Comparison of ENCODE assay signal across 8 mouse cellular contexts in the genomic region with DNA sequence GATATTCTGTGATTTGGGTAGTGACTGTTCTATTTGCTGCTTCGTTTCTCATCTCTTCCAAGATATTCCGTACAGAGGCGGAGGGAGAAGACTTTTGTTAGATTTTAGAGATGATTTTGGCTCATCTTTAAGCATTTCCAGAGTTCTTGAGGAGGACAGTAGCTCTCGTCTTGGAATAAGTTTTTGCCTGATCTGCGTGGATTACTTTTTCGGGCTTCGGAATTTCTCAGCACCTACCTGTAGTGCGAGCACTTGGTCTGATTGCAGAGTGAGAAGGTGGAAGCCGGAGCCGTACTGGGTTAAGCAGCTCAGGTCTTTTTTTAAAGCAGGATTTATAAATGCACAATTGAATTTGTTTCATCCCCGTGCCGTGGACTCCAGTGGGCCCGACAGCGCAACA. TPM values are rescaled to one million over a fixed set of nuclear protein-coding genes. Genes with fewer than 3 reads are reported as not detected.
DNase-seq lines count a peak whose midpoint lies in the region; ATAC-seq and TF ChIP-seq lines count a peak whose summit lies in the region.

No protein-coding gene starts in this region.

- ATAC-seq in embryonic facial prominence, embryonic 13.5 days (ENCODE audit: insufficient number of reproducible peaks, insufficient read depth, low FRiP score, low TSS enrichment, low read depth): no peak; the same call in 1 of the 2 replicates
- peak; percentile 36; the same call in 1 of the 2 replicates for ATAC-seq in intestine, embryonic 15.5 days
- no peak for ATAC-seq in neural tube, embryonic 12.5 days (ENCODE audit: low FRiP score, low read depth)

- H3K4me3 ChIP-seq in lung, adult 2 months (replicated peaks; ENCODE audit: extremely low read depth, low read depth, low read length): peak overlapping the region; percentile 64
- H3K4me3 ChIP-seq in embryonic facial prominence, embryonic 13.5 days: peak overlapping the region; percentile 46
- H3K4me3 ChIP-seq in intestine, embryonic 15.5 days (replicated peaks): peak overlapping the region; percentile 45
- H3K4me3 ChIP-seq in neural tube, embryonic 12.5 days: 0 out of 2 replicates have a peak overlapping the region, but pooled peaks have one; percentile 1

- TF ChIP-seq CTCF in lung, adult 2 months (IDR thresholded peaks at IDR 0.05; ENCODE audit: insufficient read depth, low read length): no peak

- WGBS in lung, adult 2 months: 16% methylated on average over 14 of the region's 14 CpGs
- 7% methylated on average over 14 of the region's 14 CpGs for WGBS in embryonic facial prominence, embryonic 13.5 days
- WGBS in intestine, embryonic 15.5 days: 9% methylated on average over 14 of the region's 14 CpGs
- WGBS in neural tube, embryonic 12.5 days: 13% methylated on average over 14 of the region's 14 CpGs

- DNase-seq in lung, adult 2 months: no peak
- no peak for DNase-seq in lung, postnatal 4 days
- DNase-seq in cerebellum, postnatal 10 days: no peak
- no peak for DNase-seq in thymus, postnatal 25 days
- no peak for DNase-seq in cerebellum, adult 11-12 months

- no peaks in the 10 kb centered on the region for H3K9me3 ChIP-seq in embryonic facial prominence, embryonic 13.5 days
- H3K9me3 ChIP-seq in intestine, embryonic 15.5 days: no peaks in the 10 kb centered on the region
- no peaks in the 10 kb centered on the region for H3K9me3 ChIP-seq in neural tube, embryonic 12.5 days

- peaks cover 10% of the 10 kb centered on the region for H3K27me3 ChIP-seq in embryonic facial prominence, embryonic 13.5 days
- no peaks in the 10 kb centered on the region for H3K27me3 ChIP-seq in intestine, embryonic 15.5 days (replicated peaks)
- peaks cover 17% of the 10 kb centered on the region; the same call in 1 of the 2 replicates for H3K27me3 ChIP-seq in neural tube, embryonic 12.5 days (replicated peaks)

- TF ChIP-seq POLR2A in lung, adult 2 months (IDR thresholded peaks at IDR 0.05; ENCODE audit: borderline replicate concordance, extremely low read depth, low read depth, low read length): no peak

- H3K9ac ChIP-seq in embryonic facial prominence, embryonic 13.5 days: peak overlapping the region; percentile 67
- peak overlapping the region; percentile 50 for H3K9ac ChIP-seq in intestine, embryonic 15.5 days
- no peak overlapping the region for H3K9ac ChIP-seq in neural tube, embryonic 12.5 days

- peak overlapping the region; percentile 28; the same call in 1 of the 2 replicates for H3K27ac ChIP-seq in embryonic facial prominence, embryonic 13.5 days
- peak overlapping the region; percentile 74 for H3K27ac ChIP-seq in intestine, embryonic 15.5 days
- no peak overlapping the region for H3K27ac ChIP-seq in neural tube, embryonic 12.5 days

- no peaks in the 10 kb centered on the region for H3K36me3 ChIP-seq in embryonic facial prominence, embryonic 13.5 days
- H3K36me3 ChIP-seq in intestine, embryonic 15.5 days: no peaks in the 10 kb centered on the region
- no peaks in the 10 kb centered on the region for H3K36me3 ChIP-seq in neural tube, embryonic 12.5 days

- peak overlapping the region; percentile 65 for H3K4me2 ChIP-seq in embryonic facial prominence, embryonic 13.5 days
- peak overlapping the region; percentile 61 for H3K4me2 ChIP-seq in intestine, embryonic 15.5 days (replicated peaks)
- peak overlapping the region; percentile 47 for H3K4me2 ChIP-seq in neural tube, embryonic 12.5 days (replicated peaks)

- peaks cover 3% of the 10 kb centered on the region for H3K4me1 ChIP-seq in lung, adult 2 months (ENCODE audit: control insufficient read depth, insufficient read depth, low read length)
- H3K4me1 ChIP-seq in embryonic facial prominence, embryonic 13.5 days: no peaks in the 10 kb centered on the region
- H3K4me1 ChIP-seq in intestine, embryonic 15.5 days (replicated peaks): no peaks in the 10 kb centered on the region
- H3K4me1 ChIP-seq in neural tube, embryonic 12.5 days: no peaks in the 10 kb centered on the region; the same call in 1 of the 2 replicates

RNA-seq across cellular contexts. Expression of gene Rnf43, which starts 0.3 kb away (rescaled TPM):
- 10.5 and 12.6 TPM in 2 replicates for polyA plus RNA-seq in lung, adult 2 months (2012; rRNA removed)
- 7.1 and 8.7 TPM in 2 replicates for polyA plus RNA-seq in embryonic facial prominence, embryonic 13.5 days (2015; fragmentation: Nextera tagmentation; extraction: Ambion mirVana)
- polyA plus RNA-seq in intestine, embryonic 15.5 days (2015; fragmentation: Nextera tagmentation; extraction: Ambion mirVana): 14.1 and 14.7 TPM in 2 replicates
- 0.57 and 1.1 TPM in 2 replicates for polyA plus RNA-seq in neural tube, embryonic 12.5 days (2016; fragmentation: Nextera tagmentation; extraction: Ambion mirVana)

RNA-seq across cellular contexts. Expression of gene Hsf5, which starts 45.9 kb away (rescaled TPM):
- polyA plus RNA-seq in lung, adult 2 months (2012; rRNA removed): 0.02 TPM in 1 of 2 replicates, not detected in the other
- 0.23 and 0.25 TPM in 2 replicates for polyA plus RNA-seq in embryonic facial prominence, embryonic 13.5 days (2015; fragmentation: Nextera tagmentation; extraction: Ambion mirVana)
- 0.15 and 0.29 TPM in 2 replicates for polyA plus RNA-seq in intestine, embryonic 15.5 days (2015; fragmentation: Nextera tagmentation; extraction: Ambion mirVana)
- polyA plus RNA-seq in neural tube, embryonic 12.5 days (2016; fragmentation: Nextera tagmentation; extraction: Ambion mirVana): 0.41 and 0.49 TPM in 2 replicates

Comparison
In these comparisons a context has a peak if more than half of its experiments do, and no peak if none do; other contexts are left out.
1. H3K4me3 ChIP-seq: peak in every context shown above with its lines; median percentile 64 in lung, adult 2 months; 46 in embryonic facial prominence, embryonic 13.5 days; 45 in intestine, embryonic 15.5 days; 1 in neural tube, embryonic 12.5 days.